Mouse (Mus musculus): ENCODE results near the gene Kcnk18. TPM values are rescaled to one million over a fixed set of nuclear protein-coding genes. Genes with fewer than 3 reads are reported as not detected.

Kcnk18 gene
- polyA plus RNA-seq, 1 experiment from 2014 or later, result not detected

GRCm38 (mm10) chr19:59190431-59191122 is 28.4 kb upstream of the Kcnk18 start:
- no peak overlapping the region for H3K9ac ChIP-seq (ENCODE audit: low read length)
- H3K4me3 ChIP-seq (replicated peaks; ENCODE audit: low read length), result no peak overlapping the region
- WGBS, result under 1% methylated on average over 8 of the region's 8 CpGs
- no peak overlapping the region for H3K4me2 ChIP-seq (ENCODE audit: low read depth, low read length)
- no peaks in the 10 kb centered on the region for H3K9me3 ChIP-seq (replicated peaks; ENCODE audit: control insufficient read depth, low read length)
- ATAC-seq (ENCODE audit: insufficient read depth, low FRiP score), result no peak
- H3K4me1 ChIP-seq (ENCODE audit: control insufficient read depth, insufficient read depth, low read length), result no peaks in the 10 kb centered on the region
- peaks cover 67% of the 10 kb centered on the region for H3K27me3 ChIP-seq (ENCODE audit: control insufficient read depth, insufficient read depth, low read length)
- no peak overlapping the region for H3K27ac ChIP-seq (ENCODE audit: low read length)
- no peaks in the 10 kb centered on the region for H3K36me3 ChIP-seq (ENCODE audit: control insufficient read depth, insufficient read depth, low read length)

GRCm38 (mm10) chr19:59191123-59191505 is 27.9 kb upstream of the Kcnk18 start:
- Histone ChIP-seq H3K4me1 (ENCODE audit: control insufficient read depth, insufficient read depth, low read length) (no peaks in the 10 kb centered on the region), H3K4me2 (ENCODE audit: low read depth, low read length) (no peak overlapping the region), H3K27me3 (ENCODE audit: control insufficient read depth, insufficient read depth, low read length) (peaks cover 69% of the 10 kb centered on the region), H3K9me3 (replicated peaks; ENCODE audit: control insufficient read depth, low read length) (no peaks in the 10 kb centered on the region), H3K36me3 (ENCODE audit: control insufficient read depth, insufficient read depth, low read length) (no peaks in the 10 kb centered on the region), H3K4me3 (replicated peaks; ENCODE audit: low read length) (no peak overlapping the region), H3K27ac (ENCODE audit: low read length) (no peak overlapping the region), H3K9ac (ENCODE audit: low read length) (no peak overlapping the region)
- WGBS, result 15% methylated on average over 4 of the region's 4 CpGs
- no peak for ATAC-seq (ENCODE audit: insufficient read depth, low FRiP score)

- no peak overlapping the region for H3K27ac ChIP-seq (ENCODE audit: low read length)
- H3K9ac ChIP-seq (ENCODE audit: low read length), result no peak overlapping the region
- H3K4me2 ChIP-seq (ENCODE audit: low read depth, low read length), result no peak overlapping the region
- 10% methylated on average over 2 of the region's 2 CpGs for WGBS
- peaks cover 77% of the 10 kb centered on the region for H3K27me3 ChIP-seq (ENCODE audit: control insufficient read depth, insufficient read depth, low read length)
- H3K36me3 ChIP-seq (ENCODE audit: control insufficient read depth, insufficient read depth, low read length), result no peaks in the 10 kb centered on the region
- no peak overlapping the region for H3K4me3 ChIP-seq (replicated peaks; ENCODE audit: low read length)
- ATAC-seq (ENCODE audit: insufficient read depth, low FRiP score), result no peak
- H3K9me3 ChIP-seq (replicated peaks; ENCODE audit: control insufficient read depth, low read length), result no peaks in the 10 kb centered on the region
- no peaks in the 10 kb centered on the region for H3K4me1 ChIP-seq (ENCODE audit: control insufficient read depth, insufficient read depth, low read length)
Observed at GRCm38 (mm10) chr19:59192491-59192890, 26.5 kb upstream of the Kcnk18 start.

GRCm38 (mm10) chr19:59193456-59193855 is 25.6 kb upstream of the Kcnk18 start:
- Histone ChIP-seq H3K4me1 (ENCODE audit: control insufficient read depth, insufficient read depth, low read length) (no peaks in the 10 kb centered on the region), H3K27ac (ENCODE audit: low read length) (no peak overlapping the region), H3K9ac (ENCODE audit: low read length) (no peak overlapping the region), H3K4me2 (ENCODE audit: low read depth, low read length) (peak overlapping the region; percentile 24; the same call in 1 of the 2 replicates), H3K4me3 (replicated peaks; ENCODE audit: low read length) (no peak overlapping the region), H3K9me3 (replicated peaks; ENCODE audit: control insufficient read depth, low read length) (no peaks in the 10 kb centered on the region), H3K27me3 (ENCODE audit: control insufficient read depth, insufficient read depth, low read length) (peaks cover 80% of the 10 kb centered on the region), H3K36me3 (ENCODE audit: control insufficient read depth, insufficient read depth, low read length) (no peaks in the 10 kb centered on the region)
- under 1% methylated on average over 10 of the region's 10 CpGs for WGBS
- ATAC-seq (ENCODE audit: insufficient read depth, low FRiP score), result no peak

- no peak overlapping the region for H3K9ac ChIP-seq (ENCODE audit: low read length)
- peaks cover 73% of the 10 kb centered on the region for H3K27me3 ChIP-seq (ENCODE audit: control insufficient read depth, insufficient read depth, low read length)
- WGBS, result 2% methylated on average over 50 of the region's 50 CpGs
- H3K9me3 ChIP-seq (replicated peaks; ENCODE audit: control insufficient read depth, low read length), result no peaks in the 10 kb centered on the region
- peak overlapping the region; percentile 24 for H3K4me2 ChIP-seq (ENCODE audit: low read depth, low read length)
- ATAC-seq (ENCODE audit: insufficient read depth, low FRiP score), result no peak
- no peaks in the 10 kb centered on the region for H3K4me1 ChIP-seq (ENCODE audit: control insufficient read depth, insufficient read depth, low read length)
- H3K36me3 ChIP-seq (ENCODE audit: control insufficient read depth, insufficient read depth, low read length), result no peaks in the 10 kb centered on the region
- H3K27ac ChIP-seq (ENCODE audit: low read length), result no peak overlapping the region
- H3K4me3 ChIP-seq (replicated peaks; ENCODE audit: low read length), result peak overlapping the region; percentile 14
Observed at GRCm38 (mm10) chr19:59193986-59194820, 24.8 kb upstream of the Kcnk18 start.

- H3K27me3 ChIP-seq (ENCODE audit: control insufficient read depth, insufficient read depth, low read length), result peaks cover 68% of the 10 kb centered on the region
- WGBS, result 13% methylated on average over 9 of the region's 9 CpGs
- H3K27ac ChIP-seq (ENCODE audit: low read length), result no peak overlapping the region
- no peak overlapping the region for H3K9ac ChIP-seq (ENCODE audit: low read length)
- no peak overlapping the region for H3K4me2 ChIP-seq (ENCODE audit: low read depth, low read length)
- H3K4me3 ChIP-seq (replicated peaks; ENCODE audit: low read length), result no peak overlapping the region
- H3K9me3 ChIP-seq (replicated peaks; ENCODE audit: control insufficient read depth, low read length), result no peaks in the 10 kb centered on the region
- H3K4me1 ChIP-seq (ENCODE audit: control insufficient read depth, insufficient read depth, low read length), result no peaks in the 10 kb centered on the region
- H3K36me3 ChIP-seq (ENCODE audit: control insufficient read depth, insufficient read depth, low read length), result no peaks in the 10 kb centered on the region
- ATAC-seq (ENCODE audit: insufficient read depth, low FRiP score), result no peak
Observed at GRCm38 (mm10) chr19:59195181-59195770, 23.7 kb upstream of the Kcnk18 start.

GRCm38 (mm10) chr19:59196111-59196666 is 22.8 kb upstream of the Kcnk18 start:
- Histone ChIP-seq H3K27ac (ENCODE audit: low read length) (no peak overlapping the region), H3K36me3 (ENCODE audit: control insufficient read depth, insufficient read depth, low read length) (no peaks in the 10 kb centered on the region), H3K4me1 (ENCODE audit: control insufficient read depth, insufficient read depth, low read length) (no peaks in the 10 kb centered on the region), H3K9me3 (replicated peaks; ENCODE audit: control insufficient read depth, low read length) (no peaks in the 10 kb centered on the region), H3K4me2 (ENCODE audit: low read depth, low read length) (no peak overlapping the region), H3K9ac (ENCODE audit: low read length) (no peak overlapping the region), H3K27me3 (ENCODE audit: control insufficient read depth, insufficient read depth, low read length) (peaks cover 59% of the 10 kb centered on the region), H3K4me3 (replicated peaks; ENCODE audit: low read length) (no peak overlapping the region)
- peak; percentile 69; the same call in 1 of the 2 replicates for ATAC-seq (ENCODE audit: insufficient read depth, low FRiP score)
- 6% methylated on average over 15 of the region's 15 CpGs for WGBS

- H3K4me1 ChIP-seq (ENCODE audit: control insufficient read depth, insufficient read depth, low read length), result no peaks in the 10 kb centered on the region
- H3K9me3 ChIP-seq (replicated peaks; ENCODE audit: control insufficient read depth, low read length), result no peaks in the 10 kb centered on the region
- H3K36me3 ChIP-seq (ENCODE audit: control insufficient read depth, insufficient read depth, low read length), result no peaks in the 10 kb centered on the region
- H3K4me2 ChIP-seq (ENCODE audit: low read depth, low read length), result no peak overlapping the region
- no peak overlapping the region for H3K9ac ChIP-seq (ENCODE audit: low read length)
- no peak for ATAC-seq (ENCODE audit: insufficient read depth, low FRiP score)
- H3K4me3 ChIP-seq (replicated peaks; ENCODE audit: low read length), result no peak overlapping the region
- no peak overlapping the region for H3K27ac ChIP-seq (ENCODE audit: low read length)
- WGBS, result 35% methylated on average over 7 of the region's 7 CpGs
- peaks cover 45% of the 10 kb centered on the region for H3K27me3 ChIP-seq (ENCODE audit: control insufficient read depth, insufficient read depth, low read length)
Observed at GRCm38 (mm10) chr19:59198161-59198560, 20.9 kb upstream of the Kcnk18 start.

- H3K27ac ChIP-seq (ENCODE audit: low read length), result no peak overlapping the region
- no peak overlapping the region for H3K9ac ChIP-seq (ENCODE audit: low read length)
- WGBS, result 27% methylated on average over 5 of the region's 5 CpGs
- ATAC-seq (ENCODE audit: insufficient read depth, low FRiP score), result no peak
- H3K4me1 ChIP-seq (ENCODE audit: control insufficient read depth, insufficient read depth, low read length), result no peaks in the 10 kb centered on the region
- H3K4me3 ChIP-seq (replicated peaks; ENCODE audit: low read length), result no peak overlapping the region
- H3K36me3 ChIP-seq (ENCODE audit: control insufficient read depth, insufficient read depth, low read length), result no peaks in the 10 kb centered on the region
- no peaks in the 10 kb centered on the region for H3K27me3 ChIP-seq (ENCODE audit: control insufficient read depth, insufficient read depth, low read length)
- H3K9me3 ChIP-seq (replicated peaks; ENCODE audit: control insufficient read depth, low read length), result no peaks in the 10 kb centered on the region
- no peak overlapping the region for H3K4me2 ChIP-seq (ENCODE audit: low read depth, low read length)
Observed at GRCm38 (mm10) chr19:59208475-59208874, 10.5 kb upstream of the Kcnk18 start.
